Mouse (Mus musculus) adrenal gland, adult 2 months (tissue): ENCODE measurements around the gene Caln1. TPM values are rescaled to one million over a fixed set of nuclear protein-coding genes. Genes with fewer than 3 reads are reported as not detected.

Experiments
- DNase-seq: peaks from one replicate; pipeline ENCODE4 v3.0.0; 2021
- polyA plus RNA-seq: library from polyadenylated mRNA; depleted of rRNA; stranded (reverse); fragments of >200 nt; gene quantifications from 2 replicates; pipeline ENCODE4 v1.2.3, GENCODE M21; 2012
- total RNA-seq, 2 experiments: library from RNA; stranded (reverse); gene quantifications; 2 replicates each; pipeline ENCODE4 v1.2.3; 2021

The Caln1 gene
- total and polyA plus RNA-seq, 3 experiments, result 19.4 to 46.2 (median 33.7) TPM

GRCm38 (mm10) chr5:130393618-130394355 is 24.5 kb downstream of the Caln1 start:
- no peak for DNase-seq

DNA sequence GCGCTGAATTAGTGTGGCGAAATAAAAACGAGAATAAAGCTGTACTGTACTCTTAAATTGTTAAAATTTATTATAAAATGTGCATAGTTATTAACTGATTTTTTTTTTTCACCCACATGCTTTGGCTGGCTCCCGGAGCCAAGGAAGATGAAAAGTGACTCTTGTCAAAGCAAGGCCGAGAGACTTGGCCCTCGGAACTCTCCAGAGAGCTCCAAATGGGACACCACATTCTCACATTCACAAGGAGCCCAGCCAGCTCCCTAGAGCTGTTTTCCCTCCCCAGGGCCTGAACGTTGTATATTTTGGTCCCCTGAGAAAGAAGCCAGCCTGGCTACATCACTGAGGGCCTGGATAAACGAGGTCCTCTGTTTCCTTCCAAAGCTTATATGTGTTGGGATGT is 25.1 kb downstream of the Caln1 start:
- DNase-seq, result peak; percentile 57

- DNase-seq, result peak; percentile 25
Observed at GRCm38 (mm10) chr5:130395142-130395541, 25.9 kb downstream of the Caln1 start.

DNA sequence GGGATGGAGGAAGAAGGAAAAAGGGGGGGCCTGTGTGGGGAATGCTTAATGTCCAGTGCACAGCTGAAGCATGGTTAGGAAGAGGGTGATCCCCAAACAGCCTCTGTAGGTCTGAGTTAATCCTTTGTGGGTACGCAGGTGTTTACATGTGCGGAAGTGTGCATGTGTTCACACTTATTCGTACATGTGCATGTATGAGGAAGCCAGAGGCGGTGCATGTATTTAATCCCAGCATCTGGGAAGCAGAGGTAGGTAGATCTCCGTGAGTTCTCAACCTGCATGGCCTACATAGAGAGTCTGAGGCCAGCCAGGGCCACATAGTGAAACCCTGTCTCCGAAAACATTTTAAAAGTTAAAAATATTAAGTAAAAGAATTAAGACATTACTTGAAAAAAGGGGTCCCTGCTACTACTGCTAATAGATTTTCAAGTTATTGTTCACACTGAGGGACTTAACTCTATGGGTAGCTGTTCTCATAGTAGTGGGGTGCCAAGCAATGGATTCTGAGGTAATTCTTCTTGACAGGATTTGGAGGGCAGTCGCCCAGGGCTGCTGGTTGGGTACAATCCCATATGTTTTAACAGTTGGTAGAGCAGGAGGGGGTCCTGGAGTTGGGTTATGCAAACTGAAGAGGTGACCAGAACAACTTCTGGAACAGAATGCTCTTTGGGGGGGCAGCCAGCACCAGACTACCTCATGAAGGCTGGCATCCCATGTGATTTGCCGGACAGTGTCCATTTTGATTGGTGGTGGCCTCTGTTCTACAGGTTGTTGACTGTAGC is 31.1 kb downstream of the Caln1 start:
- DNase-seq, result no peak

DNA sequence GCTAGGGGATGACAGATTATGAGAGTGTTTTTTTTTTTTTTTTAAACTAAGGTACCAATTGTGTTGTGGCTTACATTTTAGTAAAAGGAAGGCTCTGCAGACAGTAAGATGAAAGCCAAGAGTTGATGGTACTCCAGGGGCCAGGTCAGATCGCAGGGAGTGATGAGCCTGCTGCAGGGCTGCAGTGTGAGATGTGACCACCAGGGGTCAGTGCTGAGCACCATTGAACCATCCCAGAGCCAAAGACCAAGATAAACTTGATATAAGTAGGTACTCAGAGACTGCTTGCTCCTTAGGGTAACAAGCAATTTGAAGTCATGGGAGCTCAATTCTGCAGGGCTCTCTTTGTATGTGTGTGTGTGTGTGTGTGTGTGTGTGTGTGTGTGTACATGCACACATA is 35.9 kb downstream of the Caln1 start:
- peak; percentile 57 for DNase-seq

DNA sequence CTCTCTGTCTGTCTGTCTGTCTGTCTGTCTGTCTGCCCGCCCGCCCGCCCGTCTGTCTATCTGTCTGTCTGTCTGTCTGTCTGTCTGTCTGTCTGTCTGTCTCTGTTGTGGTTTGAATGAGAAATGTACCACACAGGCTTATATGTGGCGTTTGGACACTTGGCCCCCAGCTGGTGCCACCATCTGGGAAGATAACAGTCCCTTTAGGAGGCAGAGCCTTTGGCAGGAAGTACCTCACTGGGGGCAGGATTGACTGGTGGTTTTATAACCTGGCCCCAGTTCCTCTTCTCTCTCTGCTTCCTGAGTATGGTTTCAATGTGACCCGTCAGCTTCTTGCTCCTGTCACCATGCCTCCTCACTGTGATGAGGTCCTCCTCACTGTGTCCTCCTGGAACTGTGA is 40.5 kb downstream of the Caln1 start:
- DNase-seq, result no peak

- DNase-seq, result no peak
Observed at GRCm38 (mm10) chr5:130411516-130411915, 42.3 kb downstream of the Caln1 start.

DNA sequence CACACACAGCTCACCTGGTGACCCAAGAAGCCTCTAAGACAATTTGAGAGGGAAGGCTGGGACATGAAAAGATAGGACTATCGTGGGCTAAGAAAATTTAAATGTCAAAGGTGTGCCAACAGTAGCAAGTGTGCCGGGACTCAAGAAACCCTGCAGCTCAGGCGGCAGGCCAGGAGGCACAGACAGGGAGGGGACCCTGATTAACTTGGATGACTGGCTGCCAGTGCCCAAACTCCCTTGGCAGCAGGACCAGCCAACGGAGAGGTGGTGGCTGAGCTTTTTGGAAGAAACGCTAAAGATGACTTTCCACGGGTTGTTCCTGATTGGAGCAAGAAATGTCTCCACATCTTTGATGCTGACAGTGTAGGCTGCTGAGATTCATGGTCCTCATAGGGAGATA is 78.2 kb downstream of the Caln1 start:
- DNase-seq, result no peak

GRCm38 (mm10) chr5:130448491-130448890 is 79.2 kb downstream of the Caln1 start:
- peak; percentile 33 for DNase-seq

GRCm38 (mm10) chr5:130448931-130449856 is 79.9 kb downstream of the Caln1 start:
- DNase-seq, result peak; percentile 67

DNA sequence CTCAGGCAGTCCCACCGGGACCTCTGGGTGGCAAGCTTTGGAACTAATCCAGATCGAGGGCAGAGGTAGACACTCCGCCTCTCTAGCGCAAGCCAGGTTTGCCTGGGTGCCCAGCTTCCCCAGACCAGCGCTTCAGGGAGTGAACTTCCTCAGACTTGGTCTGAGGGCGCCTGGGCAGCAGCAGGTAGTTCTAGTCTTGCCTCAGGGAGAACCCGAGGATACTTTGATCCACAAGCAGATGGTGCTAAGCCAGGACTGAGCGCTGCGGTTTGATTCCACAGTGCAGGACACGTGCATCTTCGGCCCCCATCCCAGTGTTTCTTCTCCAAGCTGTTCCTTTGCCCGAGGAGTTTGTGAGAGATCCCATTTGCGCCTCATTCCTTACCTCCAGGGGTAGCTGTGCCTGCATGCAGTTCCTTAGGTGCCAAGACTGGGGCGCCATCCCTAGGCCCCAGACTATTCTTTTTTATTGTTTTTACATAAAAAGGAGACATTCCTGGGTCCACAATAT is 80.8 kb downstream of the Caln1 start:
- DNase-seq, result no peak

GRCm38 (mm10) chr5:130458076-130458475 is 88.8 kb downstream of the Caln1 start:
- no peak for DNase-seq

GRCm38 (mm10) chr5:130472209-130472608 is 103.0 kb downstream of the Caln1 start:
- peak; percentile 21 for DNase-seq

DNA sequence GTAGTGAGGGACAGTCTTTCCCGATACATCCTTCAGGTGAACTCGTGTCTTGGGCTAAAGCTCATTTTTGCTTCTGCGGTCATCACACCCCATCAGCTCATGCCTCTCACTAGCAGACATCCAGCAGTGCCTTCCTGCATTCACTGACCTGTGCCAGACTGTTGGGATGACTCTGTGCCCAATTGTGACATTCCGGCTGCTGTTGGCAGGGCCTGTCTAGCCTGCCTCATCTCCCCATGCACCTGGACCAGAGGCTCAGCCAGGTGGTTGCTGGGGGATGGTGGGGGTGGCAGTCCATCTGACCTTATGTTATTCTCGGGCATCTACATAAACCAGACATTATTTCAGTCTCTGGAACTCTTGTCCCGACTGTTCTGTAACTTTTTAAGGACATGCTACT is 105.6 kb downstream of the Caln1 start:
- no peak for DNase-seq

DNA sequence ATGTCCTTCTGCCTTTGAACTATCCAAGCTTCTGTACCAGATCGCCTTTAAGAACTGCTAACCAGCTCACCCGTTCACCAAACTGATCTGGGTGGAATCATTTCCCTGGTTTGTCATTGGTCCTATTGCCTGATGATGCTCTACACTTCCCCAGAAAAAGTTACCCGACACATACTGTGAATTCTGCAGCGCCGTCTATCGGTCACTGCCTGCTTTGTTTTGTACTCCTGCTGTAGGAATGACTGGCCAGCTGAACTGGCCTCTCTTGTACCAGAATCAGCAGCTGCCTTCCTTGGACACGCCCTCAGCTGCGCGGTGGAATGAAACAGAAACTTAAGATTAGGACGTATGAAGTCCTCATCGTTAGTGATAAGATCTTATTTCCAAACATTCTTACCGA is 107.5 kb downstream of the Caln1 start:
- DNase-seq, result peak; percentile 33

- DNase-seq, result no peak
Observed at GRCm38 (mm10) chr5:130480290-130480689, 111.0 kb downstream of the Caln1 start.

GRCm38 (mm10) chr5:130491471-130491870 is 122.2 kb downstream of the Caln1 start:
- DNase-seq, result no peak

GRCm38 (mm10) chr5:130492305-130492704 is 123.0 kb downstream of the Caln1 start:
- DNase-seq, result no peak

- DNase-seq, result no peak
Observed at GRCm38 (mm10) chr5:130502541-130502940, 133.3 kb downstream of the Caln1 start.

GRCm38 (mm10) chr5:130504891-130505290 is 135.6 kb downstream of the Caln1 start:
- no peak for DNase-seq

- no peak for DNase-seq
Observed at GRCm38 (mm10) chr5:130510516-130510915, 141.3 kb downstream of the Caln1 start.

DNA sequence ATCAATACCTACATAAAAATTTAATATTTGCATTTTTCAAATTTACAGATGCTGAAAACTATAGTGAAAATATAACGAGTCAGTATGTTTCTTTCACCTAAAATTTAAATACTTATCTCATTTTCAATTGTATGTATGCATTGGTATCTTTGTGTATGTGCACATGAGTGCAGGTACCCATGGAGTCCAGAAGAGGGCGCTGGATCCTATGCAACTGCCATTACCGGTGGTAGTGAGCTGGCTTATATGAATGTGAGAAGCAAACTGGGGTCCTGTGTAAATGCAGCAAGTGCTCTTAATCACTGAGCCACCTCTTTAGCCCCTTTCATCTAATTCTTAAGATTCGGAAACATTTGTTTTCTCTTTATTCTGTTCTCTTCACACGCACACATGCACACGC is 146.1 kb downstream of the Caln1 start:
- no peak for DNase-seq
